15 mouse cellular contexts compared by ENCODE assay signal in genomic region chr17:82834177-82834576, GRCm38 (mm10).
"Had no signal": no experiment of that assay in that cellular context is flagged by ENCODE, and none has a peak within 500 bp of the region (broad histone marks: within the 10 kb centered on the region; RNA-seq: fewer than 3 reads in every experiment).

No protein-coding gene starts in this region.

- H3K27me3 ChIP-seq: neural tube, embryonic 15.5 days; stomach, embryonic 15.5 days had no signal

- H3K27ac ChIP-seq: neural tube, embryonic 15.5 days; stomach, embryonic 15.5 days; stomach, postnatal 0 days had no signal

- H3K4me1 ChIP-seq: neural tube, embryonic 15.5 days; stomach, embryonic 15.5 days had no signal

- H3K36me3 ChIP-seq: neural tube, embryonic 15.5 days; stomach, embryonic 15.5 days had no signal

- H3K9ac ChIP-seq: neural tube, embryonic 15.5 days; stomach, embryonic 15.5 days had no signal

- H3K4me3 ChIP-seq: neural tube, embryonic 15.5 days; stomach, embryonic 15.5 days had no signal

- H3K9me3 ChIP-seq: neural tube, embryonic 15.5 days; stomach, embryonic 15.5 days had no signal

- DNase-seq: retina, postnatal 1 day; right cerebral cortex, adult 18-20 months; right cerebral cortex, postnatal 14 days; right cerebral cortex, postnatal 25 days; right cerebral cortex, postnatal 4 days; spleen, adult 18-20 months; thymus, adult 18-20 months; thymus, adult 2 months; thymus, postnatal 14 days; thymus, postnatal 25 days; thymus, postnatal 36 days; thymus, postnatal 4 days had no signal

- H3K4me2 ChIP-seq: neural tube, embryonic 15.5 days; stomach, embryonic 15.5 days had no signal
